Mouse (Mus musculus): ENCODE results near the gene Mup15. TPM values are rescaled to one million over a fixed set of nuclear protein-coding genes. Genes with fewer than 3 reads are reported as not detected.
"Not testable (repeated sequence)": the region's sequence is repeated elsewhere in the genome, so short reads cannot be mapped to it uniquely, and the experiment has no call there.

Gene Mup15
- not detected for total RNA-seq (2022)

DNA sequence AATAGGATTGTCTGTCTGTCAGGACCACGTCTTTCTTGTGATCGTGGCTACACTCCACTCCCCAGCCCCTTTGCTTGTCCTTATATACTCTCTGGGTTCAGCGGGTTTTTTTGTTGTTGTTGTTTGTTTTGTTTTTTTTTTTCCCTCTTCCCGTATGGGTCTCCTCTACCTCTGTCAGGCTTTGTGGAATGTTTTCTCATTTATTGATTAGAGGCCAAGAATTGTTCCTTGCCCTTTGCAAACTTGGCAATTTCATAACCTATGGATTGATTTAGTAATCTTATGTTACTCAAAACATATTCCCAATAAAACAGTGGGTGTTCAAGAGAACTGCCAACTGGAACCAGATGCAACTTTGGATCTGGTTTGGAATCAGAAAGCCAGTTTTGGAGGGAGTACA lies at the start of gene Mup15:
TSS of gene Mup15 (minus strand) at position 101 of the 400 bp plus-strand sequence.
- DNase-seq (ENCODE audit: low spot score in 2 of 2) = not testable (repeated sequence)

Other genes starting within 250 kb of the Mup15 start
- not detected for gene Mup13, start 211.5 kb downstream of the Mup15 start, total RNA-seq (2022)
- under 1 TPM in 2 of 4 experiments, not detected in 2; 0.56 to 0.70 TPM for gene Mup14, start 135.7 kb downstream of the Mup15 start, total RNA-seq (2022)
- gene Mup16, start 79.8 kb upstream of the Mup15 start, total RNA-seq (2022) = 1 to 10 TPM in 1 of 4 experiments, not detected in 3; 5.6 TPM
- gene Mup17, start 156.1 kb upstream of the Mup15 start, total RNA-seq (2022) = not detected
- under 1 TPM in 2 of 4 experiments, not detected in 2; 0.46 to 0.65 TPM for gene Mup18, start 234.4 kb upstream of the Mup15 start, total RNA-seq (2022)

Measured in gastrocnemius, adult 8-10 months (tissue).